19 mouse cellular contexts compared by ENCODE assay signal in genomic region chr8:125926636-125927035, GRCm38 (mm10). TPM values are rescaled to one million over a fixed set of nuclear protein-coding genes. Genes with fewer than 3 reads are reported as not detected.
A peak's percentile ranks its signal among the peaks of the same experiment; 100 is the strongest.
DNase-seq lines count a peak whose midpoint lies in the region; ATAC-seq and TF ChIP-seq lines count a peak whose summit lies in the region.
"Had no signal": no experiment of that assay in that cellular context is flagged by ENCODE, and none has a peak within 500 bp of the region (broad histone marks: within the 10 kb centered on the region; RNA-seq: fewer than 3 reads in every experiment).

No protein-coding gene starts in this region.

- no peak for TF ChIP-seq EP300 in liver, postnatal 0 days (IDR thresholded peaks at IDR 0.05; ENCODE audit: low read depth)

- 69% methylated on average over 4 of the region's 4 CpGs for WGBS in liver, postnatal 0 days (ENCODE audit: insufficient replicate concordance)

- no peak overlapping the region for H3K4me2 ChIP-seq in liver, postnatal 0 days (ENCODE audit: low read depth, low read length)

- DNase-seq in cerebellum, postnatal 10 days: peak; percentile 53 to 57
- DNase-seq in cerebellum, postnatal 4 days (ENCODE audit: low spot score in 2 of 2): no peak
- peak; percentile 47 for DNase-seq in liver, postnatal 0 days
- no peak for DNase-seq in liver
- DNase-seq: adrenal gland, adult 2 months; adrenal gland, adult 8-10 months; adrenal gland, postnatal 10 days; adrenal gland, postnatal 14 days; adrenal gland, postnatal 25 days; adrenal gland, postnatal 36 days; B cell, adult 2 months; cerebellum, adult 11 months; cerebellum, adult 11-12 months; cerebellum, adult 18-20 months had no signal

- H3K4me1 ChIP-seq in liver, postnatal 0 days (ENCODE audit: insufficient read depth): peaks cover 3% of the 10 kb centered on the region; the same call in 1 of the 2 replicates

- H3K9me3 ChIP-seq in liver, postnatal 0 days (ENCODE audit: low read length): no peaks in the 10 kb centered on the region

- no peak overlapping the region for H3K4me3 ChIP-seq in liver, postnatal 0 days (ENCODE audit: low read depth, low read length)

- no peak overlapping the region for H3K9ac ChIP-seq in liver, postnatal 0 days (replicated peaks)

- ATAC-seq in liver, postnatal 0 days: peak; percentile 30; the same call in 1 of the 2 replicates
- ATAC-seq: activated CD4-positive, CD25-positive, alpha-beta regulatory T cell, adult 4 months; CD4-positive, CD25-positive, alpha-beta regulatory T cell, adult 4 months; Patski had no signal

- H3K27me3 ChIP-seq in liver, postnatal 0 days (ENCODE audit: insufficient read depth, low read length): no peaks in the 10 kb centered on the region
- H3K27me3 ChIP-seq: Patski had no signal

- TF ChIP-seq CTCF in liver, postnatal 0 days (IDR thresholded peaks at IDR 0.05; ENCODE audit: low read depth): no peak

- H3K36me3 ChIP-seq in liver, postnatal 0 days (replicated peaks; ENCODE audit: insufficient read depth, low read length): no peaks in the 10 kb centered on the region; the same call in 1 of the 2 replicates
- H3K36me3 ChIP-seq: G1E had no signal

- H3K27ac ChIP-seq in liver, postnatal 0 days (ENCODE audit: low read depth): no peak overlapping the region

RNA-seq across cellular contexts. Expression of gene Map3k21, which starts 16.4 kb away (rescaled TPM):
- 0.39 and 0.56 TPM in 2 replicates for polyA plus RNA-seq in liver, postnatal 0 days (2015; fragmentation: Nextera tagmentation; extraction: Ambion mirVana)
- polyA plus RNA-seq: activated CD4-positive, CD25-positive, alpha-beta regulatory T cell, adult 4 months; C2C12; CD4-positive, CD25-positive, alpha-beta regulatory T cell, adult 4 months; G1E had no signal

RNA-seq across cellular contexts. Expression of gene Pcnx2, which starts 28.5 kb away (rescaled TPM):
- polyA plus RNA-seq in liver, postnatal 0 days (2015; fragmentation: Nextera tagmentation; extraction: Ambion mirVana): 0.04 and 0.05 TPM in 2 replicates
- polyA plus RNA-seq: C2C12, G1E had no signal

Comparison
In these comparisons a context has a peak if more than half of its experiments do, and no peak if none do; other contexts are left out.
1. DNase-seq: peak in cerebellum, postnatal 10 days (2 of 2) and liver, postnatal 0 days (single experiment); none in cerebellum, postnatal 4 days (0 of 2) and liver (single experiment).